Mouse (Mus musculus): Measurements from ENCODE around the gene Snrnp70.
A peak's percentile ranks its signal among the peaks of the same experiment; 100 is the strongest.
"Not testable (repeated sequence)": the region's sequence is repeated elsewhere in the genome, so short reads cannot be mapped to it uniquely, and the experiment has no call there.

Gene Snrnp70

GRCm38 (mm10) chr7:45368178-45368577, 27.4 kb downstream of the Snrnp70 start:
- peak; percentile 28 for DNase-seq (ENCODE audit: low spot score)

- DNase-seq (ENCODE audit: low spot score), result peak; percentile 99
These were observed 28.3 kb downstream of the Snrnp70 start for GRCm38 (mm10) chr7:45367020-45367880.

- DNase-seq (ENCODE audit: low spot score), result no peak
These were observed 28.9 kb downstream of the Snrnp70 start, which contains the start of gene Ppfia3 for GRCm38 (mm10) chr7:45366652-45367019. TSS of gene Ppfia3 (minus strand) at chr7:45367019.

GRCm38 (mm10) chr7:45365742-45366651, 29.5 kb downstream of the Snrnp70 start:
- DNase-seq (ENCODE audit: low spot score), result no peak

- no peak for DNase-seq (ENCODE audit: low spot score)
These were observed 31.6 kb downstream of the Snrnp70 start for GRCm38 (mm10) chr7:45363983-45364382.

- DNase-seq (ENCODE audit: low spot score), result no peak
These were observed 32.7 kb downstream of the Snrnp70 start for GRCm38 (mm10) chr7:45362801-45363200.

GRCm38 (mm10) chr7:45361243-45361804, 34.2 kb downstream of the Snrnp70 start:
- peak; percentile 81 for DNase-seq (ENCODE audit: low spot score)

- DNase-seq (ENCODE audit: low spot score), result no peak
These were observed 35.0 kb downstream of the Snrnp70 start for GRCm38 (mm10) chr7:45360404-45361125.

- DNase-seq (ENCODE audit: low spot score), result not testable (repeated sequence)
These were observed 36.5 kb downstream of the Snrnp70 start for GRCm38 (mm10) chr7:45359081-45359480.

GRCm38 (mm10) chr7:45356087-45356486, 39.5 kb downstream of the Snrnp70 start:
- no peak for DNase-seq (ENCODE audit: low spot score)

- no peak for DNase-seq (ENCODE audit: low spot score)
These were observed 40.1 kb downstream of the Snrnp70 start for GRCm38 (mm10) chr7:45355318-45356020.

GRCm38 (mm10) chr7:45353041-45353440, 42.5 kb downstream of the Snrnp70 start:
- no peak for DNase-seq (ENCODE audit: low spot score)

GRCm38 (mm10) chr7:45346905-45347304, 48.6 kb downstream of the Snrnp70 start:
- DNase-seq (ENCODE audit: low spot score), result no peak

- DNase-seq (ENCODE audit: low spot score), result no peak
These were observed 52.0 kb downstream of the Snrnp70 start for GRCm38 (mm10) chr7:45343543-45343942.

GRCm38 (mm10) chr7:45342081-45342480, 53.5 kb downstream of the Snrnp70 start:
- DNase-seq (ENCODE audit: low spot score), result no peak

- DNase-seq (ENCODE audit: low spot score), result peak; percentile 89
These were observed 54.2 kb downstream of the Snrnp70 start for GRCm38 (mm10) chr7:45341303-45341702.

GRCm38 (mm10) chr7:45340669-45341068, 54.9 kb downstream of the Snrnp70 start:
- DNase-seq (ENCODE audit: low spot score), result peak; percentile 37

GRCm38 (mm10) chr7:45340066-45340442, 55.5 kb downstream of the Snrnp70 start:
- no peak for DNase-seq (ENCODE audit: low spot score)

GRCm38 (mm10) chr7:45339410-45340065, 56.0 kb downstream of the Snrnp70 start:
- DNase-seq (ENCODE audit: low spot score), result peak; percentile 45

GRCm38 (mm10) chr7:45338161-45338911, 57.2 kb downstream of the Snrnp70 start:
- no peak for DNase-seq (ENCODE audit: low spot score)
